Mouse (Mus musculus) CH12.LX (cell line): Measurements from ENCODE around the gene Ubl5. TPM values are rescaled to one million over a fixed set of nuclear protein-coding genes. Genes with fewer than 3 reads are reported as not detected.

Experiments used
- DNase-seq: peaks from one replicate; pipeline ENCODE4 v3.0.0-alpha.2; 2013; ENCODE audit errors: extremely low read depth
- H3K27ac ChIP-seq: 2 replicates; pipeline ENCODE4 v1.5.1; 2012; ENCODE audit warnings: low read depth, mild to moderate bottlenecking, control low read depth, moderate library complexity; ENCODE audit not compliant: insufficient read depth
- H3K27me3 ChIP-seq: replicated peaks from 2 replicates; pipeline ENCODE3; 2012; ENCODE audit warnings: inconsistent platforms
- H3K36me3 ChIP-seq, 2 experiments: replicated peaks in 1 of 2; 2 replicates each; pipeline versions ENCODE3 to v1.6.1; 2012; ENCODE audit warnings: inconsistent platforms in 1 of 2, low read length in 1 of 2, mild to moderate bottlenecking in 1 of 2, mixed read lengths in 1 of 2, moderate library complexity in 1 of 2; ENCODE audit not compliant: control insufficient read depth in 1 of 2, insufficient read depth in 1 of 2
- H3K4me1 ChIP-seq, 2 experiments: 2 replicates each; pipeline ENCODE4 v1.6.1; 2012; ENCODE audit warnings: inconsistent platforms in 1 of 2, moderate library complexity in 1 of 2; ENCODE audit not compliant: insufficient read depth in 2 of 2, control insufficient read depth in 1 of 2
- H3K4me2 ChIP-seq: 2 replicates; pipeline ENCODE4 v1.6.1; 2012; ENCODE audit warnings: low read depth, mild to moderate bottlenecking, control low read depth; ENCODE audit not compliant: poor library complexity, insufficient read depth, severe bottlenecking
- H3K4me3 ChIP-seq, 3 experiments: fragments of 150-350 bp in 1 of 3; sonication (generic) in 1 of 3; replicated peaks in 1 of 3; 2 replicates each; pipeline versions ENCODE3 to v1.5.1; 2011 to 2012; ENCODE audit warnings: low read depth in 2 of 3, low read length in 2 of 3, mild to moderate bottlenecking in 2 of 3, moderate library complexity in 2 of 3, control low read depth in 1 of 3, improper control_type of control experiment in 1 of 3, inconsistent platforms in 1 of 3, mixed read lengths in 1 of 3; ENCODE audit not compliant: poor library complexity in 1 of 3
- H3K79me2 ChIP-seq: replicated peaks from 2 replicates; pipeline ENCODE4 v1.6.1; 2012; ENCODE audit warnings: mild to moderate bottlenecking, moderate library complexity; ENCODE audit not compliant: control insufficient read depth, poor library complexity, insufficient read depth, severe bottlenecking; ENCODE audit errors: extremely low read depth
- H3K9ac ChIP-seq: 2 replicates; pipeline ENCODE4 v1.6.1; 2012; ENCODE audit warnings: low read depth, mild to moderate bottlenecking, control low read depth, moderate library complexity; ENCODE audit not compliant: insufficient read depth
- H3K9me3 ChIP-seq: replicated peaks from 2 replicates; pipeline ENCODE3; 2012; ENCODE audit warnings: low read length, inconsistent platforms, mixed read lengths
- BHLHE40 ChIP-seq: IDR thresholded peaks from 2 replicates; pipeline ENCODE4 v1.6.1; 2011; ENCODE audit warnings: mild to moderate bottlenecking, low read depth, low read length, improper control_type of control experiment
- CHD1 ChIP-seq: IDR thresholded peaks from 2 replicates; pipeline ENCODE4 v1.6.1; 2012; ENCODE audit warnings: low read depth, low read length, improper control_type of control experiment, inconsistent platforms
- CHD2 ChIP-seq: IDR thresholded peaks from 2 replicates; pipeline ENCODE4 v1.6.1; 2011; ENCODE audit warnings: low read length, improper control_type of control experiment
- CTCF ChIP-seq, 2 experiments: IDR thresholded peaks in 1 of 2; conservative IDR thresholded peaks in 1 of 2; 2 replicates each; pipeline ENCODE4 v1.5.1; 2011 to 2012; ENCODE audit warnings: low read depth in 2 of 2, low read length in 2 of 2, improper control_type of control experiment in 1 of 2, inconsistent platforms in 1 of 2, mild to moderate bottlenecking in 1 of 2, moderate library complexity in 1 of 2
- EP300 ChIP-seq: IDR thresholded peaks from 2 replicates; pipeline ENCODE4 v1.6.1; 2011; ENCODE audit warnings: low read length, improper control_type of control experiment
- ETS1 ChIP-seq: conservative IDR thresholded peaks from 2 replicates; pipeline ENCODE4 v1.6.1; 2012; ENCODE audit warnings: low read depth, mild to moderate bottlenecking, inconsistent platforms, low read length, improper control_type of control experiment, moderate library complexity
- HCFC1 ChIP-seq: IDR thresholded peaks from 2 replicates; pipeline ENCODE4 v1.6.1; 2012; ENCODE audit warnings: low read depth, mild to moderate bottlenecking, inconsistent platforms, low read length, improper control_type of control experiment
- JUND ChIP-seq: conservative IDR thresholded peaks from 2 replicates; pipeline ENCODE4 v1.6.1; 2011; ENCODE audit warnings: low read depth, low read length, improper control_type of control experiment
- KAT2A ChIP-seq: IDR thresholded peaks from 2 replicates; pipeline ENCODE4 v1.6.1; 2012; ENCODE audit warnings: low read length, improper control_type of control experiment, inconsistent platforms; ENCODE audit not compliant: insufficient replicate concordance
- MAFK ChIP-seq: IDR thresholded peaks from 2 replicates; pipeline ENCODE4 v1.6.1; 2011; ENCODE audit warnings: low read length, improper control_type of control experiment; ENCODE audit not compliant: insufficient replicate concordance
- MAX ChIP-seq: IDR thresholded peaks from 2 replicates; pipeline ENCODE4 v1.6.1; 2011; ENCODE audit warnings: low read length, improper control_type of control experiment
- MAZ ChIP-seq: IDR thresholded peaks from 2 replicates; pipeline ENCODE4 v1.6.1; 2012; ENCODE audit warnings: low read depth, mild to moderate bottlenecking, inconsistent platforms, low read length, improper control_type of control experiment, moderate library complexity
- MXI1 ChIP-seq: IDR thresholded peaks from 2 replicates; pipeline ENCODE4 v1.6.1; 2011; ENCODE audit warnings: mild to moderate bottlenecking, low read depth, low read length, improper control_type of control experiment
- MYC ChIP-seq: IDR thresholded peaks from 2 replicates; pipeline ENCODE4 v1.6.1; 2011; ENCODE audit warnings: low read depth, mild to moderate bottlenecking, improper control_type of control experiment, low read length
- NELFE ChIP-seq: IDR thresholded peaks from 2 replicates; pipeline ENCODE4 v1.6.1; 2011; ENCODE audit warnings: low read depth, low read length, improper control_type of control experiment
- NRF1 ChIP-seq: IDR thresholded peaks from 2 replicates; pipeline ENCODE4 v1.6.1; 2014; ENCODE audit warnings: low read depth, mild to moderate bottlenecking, inconsistent platforms, low read length, improper control_type of control experiment, moderate library complexity
- PAX5 ChIP-seq: IDR thresholded peaks from 2 replicates; pipeline ENCODE4 v1.6.1; 2012; ENCODE audit warnings: low read length, inconsistent platforms, mixed read lengths
- POLR2A ChIP-seq: IDR thresholded peaks from 2 replicates; pipeline ENCODE4 v1.6.1; 2011; ENCODE audit warnings: low read depth, mild to moderate bottlenecking, improper control_type of control experiment, low read length
- POLR2AphosphoS2 ChIP-seq: IDR thresholded peaks from 2 replicates; pipeline ENCODE4 v1.6.1; 2011; ENCODE audit warnings: low read depth, low read length, improper control_type of control experiment
- RAD21 ChIP-seq: IDR thresholded peaks from 2 replicates; pipeline ENCODE4 v1.6.1; 2011; ENCODE audit warnings: low read depth, mild to moderate bottlenecking, low read length, improper control_type of control experiment, moderate library complexity
- RCOR1 ChIP-seq: conservative IDR thresholded peaks from 2 replicates; pipeline ENCODE4 v1.6.1; 2012; ENCODE audit warnings: low read depth, mild to moderate bottlenecking, inconsistent platforms, low read length, improper control_type of control experiment
- SIN3A ChIP-seq: IDR thresholded peaks from 2 replicates; pipeline ENCODE4 v1.6.1; 2012; ENCODE audit warnings: low read length, improper control_type of control experiment, inconsistent platforms
- SMC3 ChIP-seq: IDR thresholded peaks from 2 replicates; pipeline ENCODE4 v1.6.1; 2011; ENCODE audit warnings: low read depth, low read length, improper control_type of control experiment
- TBP ChIP-seq: conservative IDR thresholded peaks from 2 replicates; pipeline ENCODE4 v1.6.1; 2011; ENCODE audit warnings: low read depth, low read length, improper control_type of control experiment
- TCF12 ChIP-seq: IDR thresholded peaks from 2 replicates; pipeline ENCODE4 v1.6.1; 2014; ENCODE audit warnings: low read depth, mild to moderate bottlenecking, inconsistent platforms, low read length, improper control_type of control experiment
- USF1 ChIP-seq: IDR thresholded peaks from 2 replicates; pipeline ENCODE4 v1.6.1; 2014; ENCODE audit warnings: low read depth, mild to moderate bottlenecking, inconsistent platforms, low read length, improper control_type of control experiment
- USF2 ChIP-seq: conservative IDR thresholded peaks from 2 replicates; pipeline ENCODE4 v1.6.1; 2011; ENCODE audit warnings: low read depth, low read length, improper control_type of control experiment
- ZC3H11A ChIP-seq: IDR thresholded peaks from 2 replicates; pipeline ENCODE4 v1.6.1; 2012; ENCODE audit warnings: low read depth, mild to moderate bottlenecking, inconsistent platforms, low read length, improper control_type of control experiment
- ZKSCAN1 ChIP-seq: IDR thresholded peaks from 2 replicates; pipeline ENCODE4 v1.6.1; 2012; ENCODE audit warnings: low read depth, inconsistent platforms, low read length, improper control_type of control experiment, borderline replicate concordance
- ZMIZ1 ChIP-seq: IDR thresholded peaks from 2 replicates; pipeline ENCODE4 v1.6.1; 2012; ENCODE audit warnings: low read depth, mild to moderate bottlenecking, inconsistent platforms, low read length, improper control_type of control experiment
- ZNF384 ChIP-seq: IDR thresholded peaks from 2 replicates; pipeline ENCODE4 v1.6.1; 2012; ENCODE audit warnings: low read depth, low read length, improper control_type of control experiment, inconsistent platforms
- dilution Hi-C: fragments of 300-500 bp; cut with MboI; formaldehyde crosslinking; loops from 2 replicates; pipeline ENCODE4 v1.14.3; 2020; ENCODE audit warnings: low sequenced_read_pairs; ENCODE audit not compliant: extremely low pct_unique_long_range_greater_than_20kb, extremely low pct_ligation_motif_present
- in situ Hi-C: fragments of 300-500 bp; cut with MboI; formaldehyde crosslinking; loops from 3 replicates; pipeline ENCODE4 v1.14.3; 2019; ENCODE audit warnings: low sequenced_read_pairs, low pct_ligation_motif_present, low pct_unique_long_range_greater_than_20kb, mixed read lengths
- polyA plus RNA-seq: library from polyadenylated mRNA; unstranded; fragments of >175 nt; gene quantifications from 2 replicates; pipeline ENCODE4 v1.2.1, GENCODE M21; 2012; ENCODE audit warnings: low read depth; ENCODE audit not compliant: insufficient read length
- total RNA-seq, 2 experiments: library from RNA; depleted of rRNA; stranded (reverse); fragments of 300-350 nt in 1 of 2; fragments of >200 nt in 1 of 2; gene quantifications; 2 replicates each; pipeline ENCODE4 v1.2.3; 2012 to 2014

The Ubl5 gene
- total and polyA plus RNA-seq, 3 experiments: 155 to 328 (median 291) TPM

DNA sequence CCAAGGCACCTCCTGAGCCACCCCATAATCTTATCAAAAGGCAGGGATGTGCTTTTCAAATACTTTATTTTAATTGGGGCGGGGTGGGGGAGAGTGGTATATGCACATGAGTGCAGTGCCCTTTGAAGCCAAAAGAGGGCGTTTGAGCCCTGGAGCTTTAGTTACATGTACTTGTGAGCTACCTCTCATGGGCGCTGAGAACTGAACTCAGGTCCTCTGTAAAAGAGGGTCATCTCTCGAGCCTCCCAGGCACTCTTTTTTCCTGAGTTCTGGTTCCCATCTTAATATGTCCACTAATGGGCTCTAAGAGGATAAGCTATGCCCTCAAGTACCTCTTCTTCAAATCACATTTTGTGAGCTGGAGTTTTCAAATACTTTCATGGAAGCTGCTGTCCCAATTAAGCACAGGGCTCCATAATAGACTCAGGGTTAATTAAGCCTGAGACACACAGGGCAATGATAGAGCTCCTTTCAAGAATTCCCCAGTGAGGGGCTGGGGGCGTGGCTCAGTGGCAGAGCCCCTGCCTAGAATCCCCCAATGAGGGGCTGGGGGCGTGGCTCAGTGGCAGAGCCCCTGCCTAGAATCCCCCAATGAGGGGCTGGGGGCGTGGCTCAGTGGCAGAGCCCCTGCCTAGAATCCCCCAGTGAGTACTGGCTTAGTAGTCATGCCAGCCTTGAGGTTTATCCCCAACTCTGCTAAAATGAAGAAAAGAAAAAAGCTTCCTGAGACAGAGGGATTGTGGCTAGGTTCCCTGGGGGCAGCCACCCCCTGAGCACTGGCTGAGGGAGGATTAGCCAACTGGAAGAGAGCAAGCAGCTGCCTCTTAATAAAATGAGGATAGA lies 39.1 kb downstream of the Ubl5 start:
- dilution Hi-C loops (no loop called here), in situ Hi-C loops (no loop called here)
- Histone ChIP-seq H3K9me3 (no peaks in the 10 kb centered on the region), H3K27me3 (peaks cover 3% of the 10 kb centered on the region), H3K27ac (no peak overlapping the region), H3K79me2 (no peaks in the 10 kb centered on the region), H3K4me3 (no peak overlapping the region), H3K4me2 (no peak overlapping the region), H3K9ac (no peak overlapping the region), H3K4me1 (no peaks in the 10 kb centered on the region), H3K36me3 (no peaks in the 10 kb centered on the region)
- DNase-seq: no peak
- TF ChIP-seq PAX5 (no peak), CHD2 (no peak), TBP (no peak), CTCF (conservative IDR thresholded peaks at IDR 0.05 in 1 of 2, IDR thresholded peaks at IDR 0.05 in 1 of 2; ENCODE audit: low read depth in 2 of 2, low read length in 2 of 2) (no peak), ZNF384 (no peak), SIN3A (no peak), BHLHE40 (no peak), MAFK (no peak), RAD21 (no peak), RCOR1 (no peak), SMC3 (no peak), POLR2A (no peak), TCF12 (no peak), NRF1 (no peak), KAT2A (no peak), ZC3H11A (no peak), CHD1 (no peak), JUND (no peak)

DNA sequence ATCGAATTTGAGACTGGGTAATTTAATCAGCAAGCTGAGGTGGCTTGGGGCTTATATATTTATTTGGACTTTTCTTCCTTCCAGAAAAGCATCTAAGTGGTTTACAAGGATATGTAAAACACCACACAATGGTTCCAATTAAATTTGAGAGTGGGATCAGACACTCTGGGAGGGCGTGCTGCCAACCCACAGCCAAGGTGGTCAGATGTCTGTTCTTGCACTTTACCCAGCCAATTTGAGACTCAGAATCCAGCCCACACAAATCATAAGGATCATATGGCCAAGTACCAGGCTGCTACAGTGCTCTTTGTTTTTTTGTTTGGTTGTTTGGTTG lies 39.7 kb downstream of the Ubl5 start:
- H3K36me3 ChIP-seq: no peaks in the 10 kb centered on the region
- H3K27ac ChIP-seq: no peak overlapping the region
- H3K27me3 ChIP-seq: peaks cover 4% of the 10 kb centered on the region
- no peak for DNase-seq
- H3K9ac ChIP-seq: no peak overlapping the region
- H3K79me2 ChIP-seq: no peaks in the 10 kb centered on the region
- H3K9me3 ChIP-seq: no peaks in the 10 kb centered on the region
- in situ Hi-C loops (no loop called here), dilution Hi-C loops (no loop called here)
- TF ChIP-seq MYC (no peak), POLR2AphosphoS2 (no peak), USF1 (no peak), PAX5 (no peak), RAD21 (no peak), ETS1 (no peak), EP300 (no peak), ZC3H11A (no peak), TBP (no peak), HCFC1 (no peak), MAFK (no peak), USF2 (no peak), POLR2A (no peak), MXI1 (no peak), ZKSCAN1 (no peak), ZMIZ1 (no peak), NELFE (no peak), MAZ (no peak), MAX (no peak)
- H3K4me2 ChIP-seq: no peak overlapping the region
- H3K4me1 ChIP-seq: no peaks in the 10 kb centered on the region
- H3K4me3 ChIP-seq: no peak overlapping the region
